Comparison of ENCODE assay signal across 19 mouse cellular contexts in genomic region chr12:101762054-101762453, GRCm38 (mm10). TPM values are rescaled to one million over a fixed set of nuclear protein-coding genes. Genes with fewer than 3 reads are reported as not detected.
A peak's percentile ranks its signal among the peaks of the same experiment; 100 is the strongest.
DNase-seq lines count a peak whose midpoint lies in the region; ATAC-seq and TF ChIP-seq lines count a peak whose summit lies in the region.
"Had no signal": no experiment of that assay in that cellular context is flagged by ENCODE, and none has a peak within 500 bp of the region (broad histone marks: within the 10 kb centered on the region; RNA-seq: fewer than 3 reads in every experiment).

No protein-coding gene starts in this region.

- H3K4me1 ChIP-seq in kidney, embryonic 15.5 days, result no peaks in the 10 kb centered on the region
- no peaks in the 10 kb centered on the region; the same call in 1 of the 2 replicates for H3K4me1 ChIP-seq in embryonic fibroblast, embryonic 13.5 days (ENCODE audit: control insufficient read depth, insufficient read depth, low read length)
- H3K4me1 ChIP-seq: neural tube, embryonic 15.5 days had no signal

- H3K27ac ChIP-seq in gastrocnemius, adult 2 months, result peak overlapping the region; percentile 6; the same call in 1 of the 2 replicates
- H3K27ac ChIP-seq in kidney, embryonic 15.5 days, result no peak overlapping the region
- H3K27ac ChIP-seq in embryonic fibroblast, embryonic 13.5 days (ENCODE audit: insufficient read depth, low read length), result peak overlapping the region; percentile 29; the same call in 1 of the 2 replicates
- H3K27ac ChIP-seq: embryonic facial prominence, embryonic 15.5 days; forebrain, embryonic 15.5 days; heart, embryonic 10.5 days; neural tube, embryonic 15.5 days had no signal

- no peaks in the 10 kb centered on the region for H3K9me3 ChIP-seq in kidney, embryonic 15.5 days (replicated peaks)
- H3K9me3 ChIP-seq: embryonic facial prominence, embryonic 15.5 days; forebrain, embryonic 15.5 days; heart, embryonic 10.5 days; megakaryocyte, embryonic 14.5 days; neural tube, embryonic 15.5 days had no signal

- ATAC-seq in kidney, embryonic 15.5 days (replicated peaks; ENCODE audit: low FRiP score), result no peak
- ATAC-seq: forebrain, embryonic 15.5 days; intestine, postnatal 0 days had no signal

- no peak overlapping the region for H3K4me2 ChIP-seq in kidney, embryonic 15.5 days
- H3K4me2 ChIP-seq: embryonic facial prominence, embryonic 15.5 days; forebrain, embryonic 15.5 days; neural tube, embryonic 15.5 days had no signal

- peak; percentile 50 for DNase-seq in gastrocnemius, adult 2 months
- no peak for DNase-seq in gastrocnemius, postnatal 10 days
- peak; percentile 8 to 24 for DNase-seq in kidney, postnatal 36 days
- DNase-seq in lung, postnatal 14 days, result peak; percentile 53
- no peak for DNase-seq in neural tube, embryonic 10.5 days (ENCODE audit: extremely low spot score, low spot score)
- no peak for DNase-seq in cerebellum, postnatal 36 days
- DNase-seq: liver; right cerebral cortex, adult 18-20 months; spleen, adult 18-20 months had no signal

- peak; percentile 48 for TF ChIP-seq CTCF in gastrocnemius, adult 2 months (IDR thresholded peaks at IDR 0.05)
- peak; percentile 15; the same call in 1 of the 2 replicates for TF ChIP-seq CTCF in embryonic fibroblast, embryonic 13.5 days (IDR thresholded peaks at IDR 0.05; ENCODE audit: borderline replicate concordance, insufficient read depth, low read length)

- TF ChIP-seq POLR2A in embryonic fibroblast, embryonic 13.5 days (IDR thresholded peaks at IDR 0.05; ENCODE audit: low read depth, low read length), result no peak

- WGBS in kidney, embryonic 15.5 days, result 80% methylated on average over 5 of the region's 5 CpGs

- H3K9ac ChIP-seq in kidney, embryonic 15.5 days, result no peak overlapping the region
- H3K9ac ChIP-seq: embryonic facial prominence, embryonic 15.5 days; forebrain, embryonic 15.5 days; neural tube, embryonic 15.5 days had no signal

- H3K27me3 ChIP-seq in kidney, embryonic 15.5 days, result no peaks in the 10 kb centered on the region
- H3K27me3 ChIP-seq: embryonic facial prominence, embryonic 15.5 days; forebrain, embryonic 15.5 days; megakaryocyte, embryonic 14.5 days; neural tube, embryonic 15.5 days had no signal

- intact Hi-C loops in gastrocnemius, adult 2 months (cut with DNase I), result loop anchor here (5.0 kb wide), 1 partner anchor 55 kb away; the partner anchor contains the start of gene Fbln5

- H3K4me3 ChIP-seq in gastrocnemius, adult 2 months, result no peak overlapping the region
- H3K4me3 ChIP-seq in kidney, embryonic 15.5 days (replicated peaks), result no peak overlapping the region
- H3K4me3 ChIP-seq in embryonic fibroblast, embryonic 13.5 days (ENCODE audit: insufficient read depth, low read length), result no peak overlapping the region
- H3K4me3 ChIP-seq: embryonic facial prominence, embryonic 15.5 days; forebrain, embryonic 15.5 days; heart, embryonic 10.5 days; megakaryocyte, embryonic 14.5 days; neural tube, embryonic 15.5 days had no signal

- no peaks in the 10 kb centered on the region for H3K36me3 ChIP-seq in kidney, embryonic 15.5 days
- H3K36me3 ChIP-seq: forebrain, embryonic 15.5 days; heart, embryonic 10.5 days; neural tube, embryonic 15.5 days had no signal

RNA-seq across cellular contexts. Expression of gene Tc2n, which starts 43.7 kb away (rescaled TPM):
- under 1 TPM; 0.23 to 0.28 TPM for total RNA-seq in gastrocnemius, adult 2 months (2021)
- total RNA-seq in gastrocnemius, postnatal 10 days (2021), result under 1 TPM; 0.16 to 0.32 TPM
- polyA plus RNA-seq in kidney, embryonic 15.5 days (2015; fragmentation: Nextera tagmentation; extraction: Ambion mirVana), result 0.60 and 0.78 TPM in 2 replicates
- polyA plus RNA-seq in embryonic fibroblast, embryonic 13.5 days (2011; ENCODE audit: insufficient read length, low read depth, missing spikeins), result 0.26 TPM in 1 of 2 replicates, not detected in the other
- total RNA-seq: monocyte, adult 5-6 weeks had no signal
- polyA plus RNA-seq: C2C12 had no signal

RNA-seq across cellular contexts. Expression of gene Fbln5, which starts 56.8 kb away (rescaled TPM):
- total RNA-seq in gastrocnemius, adult 2 months (2021), result 10 to 100 TPM; 12.1 to 18.6 TPM
- 10 to 100 TPM; 47.8 to 56.1 TPM for total RNA-seq in gastrocnemius, postnatal 10 days (2021)
- 111 and 112 TPM in 2 replicates for polyA plus RNA-seq in kidney, embryonic 15.5 days (2015; fragmentation: Nextera tagmentation; extraction: Ambion mirVana)
- polyA plus RNA-seq in embryonic fibroblast, embryonic 13.5 days (2011; ENCODE audit: insufficient read length, low read depth, missing spikeins), result 622 and 637 TPM in 2 replicates
- total RNA-seq: monocyte, adult 5-6 weeks had no signal

Comparison
In these comparisons a context has a peak if more than half of its experiments do, and no peak if none do; other contexts are left out.
1. DNase-seq: peak in gastrocnemius, adult 2 months (single experiment), kidney, postnatal 36 days (2 of 2) and lung, postnatal 14 days (single experiment); none in gastrocnemius, postnatal 10 days (single experiment), neural tube, embryonic 10.5 days (single experiment) and cerebellum, postnatal 36 days (0 of 2).